Mouse (Mus musculus) heart, embryonic 14.5 days (tissue): ENCODE data around the gene Birc7. TPM values are rescaled to one million over a fixed set of nuclear protein-coding genes. Genes with fewer than 3 reads are reported as not detected.

Experiments
- ATAC-seq: fragments of 200-750 bp; cut with Nextera tagmentation; 2 replicates; pipeline ENCODE4 v1.8.0; 2017; ENCODE audit warnings: low read depth, moderate TSS enrichment; ENCODE audit not compliant: insufficient number of reproducible peaks, insufficient read depth, low FRiP score
- H3K27ac ChIP-seq, 2 experiments: fragments of 200-500 bp in 1 of 2; fragments of 300-500 bp in 1 of 2; sonication (generic) in 1 of 2; replicated peaks in 1 of 2; 2 replicates each; pipeline ENCODE4 v1.5.1; 2012 to 2014; ENCODE audit warnings: low read depth in 2 of 2, low read length in 2 of 2, control low read depth in 1 of 2, mild to moderate bottlenecking in 1 of 2, mixed read lengths in 1 of 2; ENCODE audit not compliant: control insufficient read depth in 1 of 2, insufficient read depth in 1 of 2
- H3K27me3 ChIP-seq: fragments of 300-500 bp; sonication (generic); 2 replicates; pipeline ENCODE4 v1.6.1; 2014; ENCODE audit warnings: mild to moderate bottlenecking, low read length, control low read depth; ENCODE audit not compliant: control insufficient read depth, insufficient read depth
- H3K36me3 ChIP-seq: fragments of 300-500 bp; sonication (generic); 2 replicates; pipeline ENCODE4 v1.6.1; 2014; ENCODE audit warnings: mild to moderate bottlenecking, control low read depth, low read length, mixed read lengths; ENCODE audit not compliant: control insufficient read depth, insufficient read depth
- H3K4me1 ChIP-seq, 2 experiments: fragments of 200-500 bp in 1 of 2; fragments of 300-500 bp in 1 of 2; sonication (generic) in 1 of 2; 2 replicates each; pipeline ENCODE4 v1.6.1; 2012 to 2014; ENCODE audit warnings: low read length in 2 of 2, control low read depth in 1 of 2, mixed read lengths in 1 of 2; ENCODE audit not compliant: control insufficient read depth in 2 of 2, insufficient read depth in 2 of 2
- H3K4me2 ChIP-seq: fragments of 300-500 bp; sonication (generic); 2 replicates; pipeline ENCODE4 v1.6.1; 2014; ENCODE audit warnings: mild to moderate bottlenecking, low read length
- H3K4me3 ChIP-seq, 2 experiments: fragments of 200-500 bp in 1 of 2; fragments of 300-500 bp in 1 of 2; sonication (generic) in 1 of 2; 2 replicates each; pipeline ENCODE4 v1.5.1; 2012 to 2014; ENCODE audit warnings: low read length in 2 of 2, mild to moderate bottlenecking in 2 of 2, control low read depth in 1 of 2, low read depth in 1 of 2, moderate library complexity in 1 of 2; ENCODE audit not compliant: control insufficient read depth in 1 of 2, insufficient read depth in 1 of 2
- H3K9ac ChIP-seq: fragments of 300-500 bp; sonication (generic); 2 replicates; pipeline ENCODE4 v1.6.1; 2014; ENCODE audit warnings: mild to moderate bottlenecking, low read length
- H3K9me3 ChIP-seq: fragments of 300-500 bp; sonication (generic); 2 replicates; pipeline ENCODE4 v1.6.1; 2016; ENCODE audit warnings: low read length, control low read depth; ENCODE audit not compliant: control insufficient read depth
- WGBS: fragments of 180-500 bp; shearing (Covaris S2); extraction: QIAGEN DNeasy Blood & Tissue Kit; methylation state at CpG from one replicate; pipeline ENCODE4 v1.1.7; 2014; 5-methylcytosine and 5-hydroxymethylcytosine counted together
- microRNA-seq: library from miRNA; unstranded; fragments of <30 nt; microRNA quantifications from one replicate; pipeline ENCODE4, GENCODE M21; 2016
- polyA plus RNA-seq: library from polyadenylated mRNA; unstranded; fragments of >200 nt; fragmentation: Nextera tagmentation; extraction: Ambion mirVana; gene quantifications from 2 replicates; pipeline ENCODE4 v1.2.1, GENCODE M21; 2014

Gene Birc7
- polyA plus RNA-seq, 1 experiment from 2014 or later, result not detected

GRCm38 (mm10) chr2:180962616-180963308, 33.9 kb downstream of the Birc7 start:
- peak; percentile 66 for ATAC-seq
- WGBS, result 50% methylated on average over 2 of the region's 2 CpGs
- H3K36me3 ChIP-seq, result no peaks in the 10 kb centered on the region

GRCm38 (mm10) chr2:180963956-180964355, 35.1 kb downstream of the Birc7 start:
- Histone ChIP-seq H3K4me3 (no peak overlapping the region), H3K4me1 (peaks cover 20 to 35% of the 10 kb centered on the region in 2 experiments), H3K4me2 (no peak overlapping the region), H3K27ac (peak overlapping the region in 1 of 2 experiments; percentile 75; a peak in 2 of 4 replicates), H3K27me3 (no peaks in the 10 kb centered on the region), H3K36me3 (peaks cover 4% of the 10 kb centered on the region; the same call in 1 of the 2 replicates), H3K9me3 (no peaks in the 10 kb centered on the region), H3K9ac (no peak overlapping the region)
- WGBS, result 5% methylated on average over 5 of the region's 5 CpGs
- no peak for ATAC-seq

More at GRCm38 (mm10) chr2:180962616-180963308, 33.9 kb downstream of the Birc7 start:
- Histone ChIP-seq H3K27ac (peak overlapping the region; percentile 75 to 79), H3K4me3 (no peak overlapping the region), H3K9me3 (no peaks in the 10 kb centered on the region), H3K4me1 (peaks cover 20 to 28% of the 10 kb centered on the region in 2 experiments), H3K27me3 (no peaks in the 10 kb centered on the region), H3K4me2 (no peak overlapping the region), H3K9ac (no peak overlapping the region)

- H3K4me1 ChIP-seq, result peaks cover 20 to 39% of the 10 kb centered on the region in 2 experiments
- 12% methylated on average over 14 of the region's 14 CpGs for WGBS
Observed at GRCm38 (mm10) chr2:180966092-180966882, 37.5 kb downstream of the Birc7 start.

GRCm38 (mm10) chr2:180967010-180967763, 38.4 kb downstream of the Birc7 start, which contains the start of gene Arfgap1:
TSS of gene Arfgap1 (plus strand) at chr2:180967225.
- WGBS, result under 1% methylated on average over 56 of the region's 57 CpGs
- Histone ChIP-seq H3K9me3 (no peaks in the 10 kb centered on the region), H3K9ac (peak within 1 kb of the TSS; percentile 96), H3K27ac (peak within 1 kb of the TSS; percentile 92 to 95), H3K27me3 (no peaks in the 10 kb centered on the region), H3K4me1 (peaks cover 14 to 35% of the 10 kb centered on the region in 2 experiments), H3K36me3 (peaks cover 35% of the 10 kb centered on the region), H3K4me2 (peak within 1 kb of the TSS; percentile 87), H3K4me3 (peak within 1 kb of the TSS; percentile 84 to 94)
- peak; percentile 84 for ATAC-seq

More at GRCm38 (mm10) chr2:180966092-180966882, 37.5 kb downstream of the Birc7 start:
- no peaks in the 10 kb centered on the region for H3K9me3 ChIP-seq
- peak overlapping the region; percentile 96 for H3K9ac ChIP-seq
- H3K27me3 ChIP-seq, result no peaks in the 10 kb centered on the region
- H3K27ac ChIP-seq, result peak overlapping the region; percentile 92 to 95
- H3K36me3 ChIP-seq, result peaks cover 26% of the 10 kb centered on the region
- H3K4me3 ChIP-seq, result peak overlapping the region; percentile 84 to 94
- peak overlapping the region; percentile 87 for H3K4me2 ChIP-seq
- ATAC-seq, result no peak

- Histone ChIP-seq H3K27ac (no peak overlapping the region), H3K36me3 (peaks cover 75% of the 10 kb centered on the region), H3K4me2 (no peak overlapping the region), H3K9me3 (no peaks in the 10 kb centered on the region), H3K4me3 (no peak overlapping the region), H3K9ac (no peak overlapping the region), H3K4me1 (no peaks in the 10 kb centered on the region), H3K27me3 (no peaks in the 10 kb centered on the region)
- ATAC-seq, result no peak
- 85% methylated on average over 6 of the region's 6 CpGs for WGBS
Observed at GRCm38 (mm10) chr2:180981133-180981532, 52.3 kb downstream of the Birc7 start.

Small RNA genes within 50 kb of the gene (microRNA-seq; reads per million reads assigned to microRNA genes)
- not detected for gene Mir124a-3

Other genes starting within 250 kb of the Birc7 start
- 16.4 and 18.9 TPM in 2 replicates for gene Dido1, start 219.0 kb upstream of the Birc7 start, polyA plus RNA-seq
- 49.0 and 50.5 TPM in 2 replicates for gene Gid8, start 218.9 kb upstream of the Birc7 start, polyA plus RNA-seq
- gene Slc17a9, start 203.8 kb upstream of the Birc7 start, polyA plus RNA-seq, result 0.43 and 0.55 TPM in 2 replicates
- gene Bhlhe23, start 152.1 kb upstream of the Birc7 start, polyA plus RNA-seq, result not detected in 2 replicates
- gene Ythdf1, start 8.1 kb upstream of the Birc7 start, polyA plus RNA-seq, result 42.6 and 45.7 TPM in 2 replicates
- 47.5 and 57.4 TPM in 2 replicates for gene Nkain4, start 25.7 kb downstream of the Birc7 start, polyA plus RNA-seq
- gene Arfgap1, start 38.2 kb downstream of the Birc7 start, polyA plus RNA-seq, result 53.7 and 59.0 TPM in 2 replicates
- gene Col20a1, start 57.5 kb downstream of the Birc7 start, polyA plus RNA-seq, result 0.12 and 0.36 TPM in 2 replicates
- 0.04 and 0.07 TPM in 2 replicates for gene Chrna4, start 114.5 kb downstream of the Birc7 start, polyA plus RNA-seq
- 0.11 TPM in 1 of 2 replicates, not detected in the other for gene Kcnq2, start 206.3 kb downstream of the Birc7 start, polyA plus RNA-seq
- 22.6 and 24.7 TPM in 2 replicates for gene Eef1a2, start 228.0 kb downstream of the Birc7 start, polyA plus RNA-seq